ENCODE assay signal across 7 mouse cellular contexts in genomic region chr10:120553097-120553453, GRCm38 (mm10).
DNase-seq lines count a peak whose midpoint lies in the region; ATAC-seq lines count a peak whose summit lies in the region.

No protein-coding gene starts in this region.

- WGBS in embryonic facial prominence, embryonic 14.5 days, result 0% methylated on average over 16 of the region's 16 CpGs
- under 1% methylated on average over 16 of the region's 16 CpGs for WGBS in intestine, embryonic 15.5 days

- H3K4me2 ChIP-seq in embryonic facial prominence, embryonic 14.5 days (ENCODE audit: low read depth, low read length), result peak overlapping the region; percentile 97
- H3K4me2 ChIP-seq in intestine, embryonic 15.5 days (replicated peaks), result peak overlapping the region; percentile 100

- peaks cover 5% of the 10 kb centered on the region; the same call in 1 of the 2 replicates for H3K4me1 ChIP-seq in embryonic facial prominence, embryonic 14.5 days (ENCODE audit: control insufficient read depth, insufficient read depth, low read length)
- peaks cover 7% of the 10 kb centered on the region for H3K4me1 ChIP-seq in intestine, embryonic 15.5 days (replicated peaks)

- H3K36me3 ChIP-seq in embryonic facial prominence, embryonic 14.5 days (ENCODE audit: control insufficient read depth, insufficient read depth, low read length), result no peaks in the 10 kb centered on the region
- H3K36me3 ChIP-seq in intestine, embryonic 15.5 days, result no peaks in the 10 kb centered on the region

- peak overlapping the region; percentile 55 for H3K4me3 ChIP-seq in embryonic facial prominence, embryonic 14.5 days (ENCODE audit: low read depth, low read length)
- peak overlapping the region; percentile 56 for H3K4me3 ChIP-seq in intestine, embryonic 15.5 days (replicated peaks)

- peak overlapping the region; percentile 85 for H3K27ac ChIP-seq in embryonic facial prominence, embryonic 14.5 days (replicated peaks; ENCODE audit: low read depth, low read length)
- H3K27ac ChIP-seq in intestine, embryonic 15.5 days, result peak overlapping the region; percentile 89

- H3K9ac ChIP-seq in embryonic facial prominence, embryonic 14.5 days (ENCODE audit: low read depth, low read length), result peak overlapping the region; percentile 71
- peak overlapping the region; percentile 66 for H3K9ac ChIP-seq in intestine, embryonic 15.5 days

- peak; percentile 4 for DNase-seq in ovary, adult 18-20 months (ENCODE audit: low spot score)
- no peak for DNase-seq in ovary, postnatal 14 days (ENCODE audit: low spot score)
- peak; percentile 83 for DNase-seq in embryonic facial prominence, embryonic 14.5 days (ENCODE audit: low spot score)
- DNase-seq in testis, postnatal 10 days (ENCODE audit: low spot score), result peak; percentile 49
- DNase-seq in frontal cortex, postnatal 25 days (ENCODE audit: low spot score in 2 of 2), result no peak

- peak; percentile 75 for ATAC-seq in embryonic facial prominence, embryonic 14.5 days (ENCODE audit: low read depth)
- ATAC-seq in intestine, embryonic 15.5 days, result peak; percentile 84
- ATAC-seq in megakaryocyte, adult 5-6 weeks (ENCODE audit: poor library complexity, severe bottlenecking), result peak; percentile 22; the same call in 1 of the 2 replicates

- no peaks in the 10 kb centered on the region for H3K27me3 ChIP-seq in embryonic facial prominence, embryonic 14.5 days (replicated peaks; ENCODE audit: control insufficient read depth, insufficient read depth, low read length)
- H3K27me3 ChIP-seq in intestine, embryonic 15.5 days (replicated peaks), result no peaks in the 10 kb centered on the region

- H3K9me3 ChIP-seq in embryonic facial prominence, embryonic 14.5 days (ENCODE audit: control insufficient read depth, low read length), result no peaks in the 10 kb centered on the region
- no peaks in the 10 kb centered on the region for H3K9me3 ChIP-seq in intestine, embryonic 15.5 days

Comparison
In these comparisons a context has a peak if more than half of its experiments do, and no peak if none do; other contexts are left out.
1. DNase-seq: peak in ovary, adult 18-20 months (single experiment), embryonic facial prominence, embryonic 14.5 days (single experiment) and testis, postnatal 10 days (single experiment); none in ovary, postnatal 14 days (single experiment) and frontal cortex, postnatal 25 days (0 of 2).
2. ATAC-seq: peak in every context shown above with its lines; median percentile 84 in intestine, embryonic 15.5 days; 75 in embryonic facial prominence, embryonic 14.5 days; 22 in megakaryocyte, adult 5-6 weeks.